Mouse (Mus musculus) midbrain, embryonic 11.5 days (tissue): ENCODE results near the gene Ttc36. TPM values are rescaled to one million over a fixed set of nuclear protein-coding genes. Genes with fewer than 3 reads are reported as not detected.
A peak's percentile ranks its signal among the peaks of the same experiment; 100 is the strongest.
"Not testable (repeated sequence)": the region's sequence is repeated elsewhere in the genome, so short reads cannot be mapped to it uniquely, and the experiment has no call there.

Source experiments
- ATAC-seq: fragments of 200-750 bp; cut with Nextera tagmentation; 2 replicates; pipeline ENCODE4 v1.8.0; 2017; ENCODE audit warnings: moderate TSS enrichment, moderate library complexity; ENCODE audit not compliant: low FRiP score
- DNase-seq: peaks from one replicate; pipeline ENCODE4 v3.0.0; 2015; ENCODE audit warnings: low spot score; ENCODE audit errors: missing footprints
- H3K27ac ChIP-seq: fragments of 300-500 bp; sonication (generic); 2 replicates; pipeline ENCODE4 v1.5.1; 2014; ENCODE audit warnings: low read depth, low read length
- H3K27me3 ChIP-seq: fragments of 300-500 bp; sonication (generic); 2 replicates; pipeline ENCODE4 v1.6.1; 2014; ENCODE audit warnings: mild to moderate bottlenecking, low read length, moderate library complexity, mixed read lengths; ENCODE audit not compliant: control insufficient read depth, insufficient read depth
- H3K36me3 ChIP-seq: fragments of 300-500 bp; sonication (generic); 2 replicates; pipeline ENCODE4 v1.6.1; 2014; ENCODE audit warnings: mild to moderate bottlenecking, low read length, moderate library complexity, mixed read lengths; ENCODE audit not compliant: control insufficient read depth, insufficient read depth
- H3K4me1 ChIP-seq: fragments of 300-500 bp; sonication (generic); 2 replicates; pipeline ENCODE4 v1.6.1; 2014; ENCODE audit warnings: low read length; ENCODE audit not compliant: control insufficient read depth, insufficient read depth
- H3K4me2 ChIP-seq: fragments of 300-500 bp; sonication (generic); 2 replicates; pipeline ENCODE4 v1.6.1; 2014; ENCODE audit warnings: mild to moderate bottlenecking, moderate library complexity
- H3K4me3 ChIP-seq: fragments of 300-500 bp; sonication (generic); 2 replicates; pipeline ENCODE4 v1.5.1; 2014; ENCODE audit warnings: low read depth, low read length
- H3K9ac ChIP-seq: fragments of 300-500 bp; sonication (generic); 2 replicates; pipeline ENCODE4 v1.6.1; 2014; ENCODE audit warnings: low read length
- H3K9me3 ChIP-seq: fragments of 300-500 bp; sonication (generic); 2 replicates; pipeline ENCODE4 v1.6.1; 2016; ENCODE audit warnings: low read length; ENCODE audit not compliant: control insufficient read depth
- WGBS: fragments of 180-500 bp; shearing (Covaris S2); extraction: QIAGEN DNeasy Blood & Tissue Kit; methylation state at CpG from one replicate; pipeline ENCODE4 v1.1.7; 2014; 5-methylcytosine and 5-hydroxymethylcytosine counted together
- polyA plus RNA-seq: library from polyadenylated mRNA; unstranded; fragments of >200 nt; fragmentation: Nextera tagmentation; extraction: Ambion mirVana; gene quantifications from 2 replicates; pipeline ENCODE4 v1.2.1, GENCODE M21; 2014

Gene Ttc36
- polyA plus RNA-seq, 1 experiment from 2014 or later, result not detected

GRCm38 (mm10) chr9:44799102-44799957 is 3.5 kb downstream of the Ttc36 start, which contains the start of gene Tmem25:
TSS of gene Tmem25 (minus strand) at chr9:44799307.
- under 1% methylated on average over 73 of the region's 75 CpGs for WGBS
- peak; percentile 98 for DNase-seq
- peak within 1 kb of the TSS; percentile 62 for H3K4me2 ChIP-seq
- H3K36me3 ChIP-seq, result no peaks in the 10 kb centered on the region
- peaks cover 10% of the 10 kb centered on the region for H3K4me1 ChIP-seq
- H3K27ac ChIP-seq, result peak within 1 kb of the TSS; percentile 3; the same call in 1 of the 2 replicates
- H3K4me3 ChIP-seq, result peak within 1 kb of the TSS; percentile 49
- H3K9ac ChIP-seq, result peak within 1 kb of the TSS; percentile 65
- H3K27me3 ChIP-seq, result peaks cover 11% of the 10 kb centered on the region
- H3K9me3 ChIP-seq, result no peaks in the 10 kb centered on the region
- peak; percentile 97 for ATAC-seq

- H3K27ac ChIP-seq, result no peak overlapping the region
- no peaks in the 10 kb centered on the region for H3K9me3 ChIP-seq
- peaks cover 10% of the 10 kb centered on the region for H3K4me1 ChIP-seq
- WGBS, result 40% methylated on average over 7 of the region's 7 CpGs
- no peaks in the 10 kb centered on the region for H3K36me3 ChIP-seq
- ATAC-seq, result no peak
- peak overlapping the region; percentile 49; the same call in 1 of the 2 replicates for H3K4me3 ChIP-seq
- H3K9ac ChIP-seq, result no peak overlapping the region
- no peak for DNase-seq
- H3K4me2 ChIP-seq, result peak overlapping the region; percentile 62
- H3K27me3 ChIP-seq, result peaks cover 11% of the 10 kb centered on the region
Observed at GRCm38 (mm10) chr9:44798298-44798697, 4.6 kb downstream of the Ttc36 start.

GRCm38 (mm10) chr9:44792842-44793241 is 10.0 kb downstream of the Ttc36 start:
- ATAC-seq (no peak), DNase-seq (no peak)
- no peaks in the 10 kb centered on the region for H3K9me3 ChIP-seq
- H3K27ac ChIP-seq, result no peak overlapping the region
- peaks cover under 1% of the 10 kb centered on the region; the same call in 1 of the 2 replicates for H3K27me3 ChIP-seq
- H3K4me1 ChIP-seq, result no peaks in the 10 kb centered on the region
- H3K36me3 ChIP-seq, result peaks cover 18% of the 10 kb centered on the region
- H3K4me3 ChIP-seq, result no peak overlapping the region
- no peak overlapping the region for H3K9ac ChIP-seq
- 76% methylated on average over 9 of the region's 9 CpGs for WGBS
- H3K4me2 ChIP-seq, result no peak overlapping the region

- Histone ChIP-seq H3K36me3 (no peaks in the 10 kb centered on the region), H3K9me3 (no peaks in the 10 kb centered on the region), H3K4me2 (peak overlapping the region; percentile 75), H3K4me3 (peak overlapping the region; percentile 73), H3K9ac (peak overlapping the region; percentile 84), H3K27ac (peak overlapping the region; percentile 62), H3K27me3 (no peaks in the 10 kb centered on the region), H3K4me1 (peaks cover 4% of the 10 kb centered on the region; the same call in 1 of the 2 replicates)
- under 1% methylated on average over 41 of the region's 41 CpGs for WGBS
- ATAC-seq, result peak; percentile 98
- peak; percentile 99 for DNase-seq
Observed at GRCm38 (mm10) chr9:44772750-44773651, 29.9 kb downstream of the Ttc36 start.

- no peak for ATAC-seq
- peak overlapping the region; percentile 84; the same call in 1 of the 2 replicates for H3K9ac ChIP-seq
- no peak overlapping the region for H3K4me2 ChIP-seq
- no peak overlapping the region for H3K27ac ChIP-seq
- 23% methylated on average over 5 of the region's 5 CpGs for WGBS
- no peaks in the 10 kb centered on the region for H3K9me3 ChIP-seq
- peaks cover 4% of the 10 kb centered on the region; the same call in 1 of the 2 replicates for H3K4me1 ChIP-seq
- no peaks in the 10 kb centered on the region for H3K36me3 ChIP-seq
- peak; percentile 87 for DNase-seq
- H3K4me3 ChIP-seq, result peak overlapping the region; percentile 73; the same call in 1 of the 2 replicates
- H3K27me3 ChIP-seq, result no peaks in the 10 kb centered on the region
Observed at GRCm38 (mm10) chr9:44772392-44772749, 30.5 kb downstream of the Ttc36 start.

GRCm38 (mm10) chr9:44771376-44771775 is 31.5 kb downstream of the Ttc36 start:
- no peaks in the 10 kb centered on the region for H3K36me3 ChIP-seq
- no peaks in the 10 kb centered on the region for H3K27me3 ChIP-seq
- no peak overlapping the region for H3K4me3 ChIP-seq
- peaks cover 6% of the 10 kb centered on the region for H3K4me1 ChIP-seq
- DNase-seq (no peak), ATAC-seq (no peak)
- no peak overlapping the region for H3K4me2 ChIP-seq
- H3K9ac ChIP-seq, result no peak overlapping the region
- no peak overlapping the region for H3K27ac ChIP-seq
- no peaks in the 10 kb centered on the region for H3K9me3 ChIP-seq
- WGBS, result 90% methylated on average over 5 of the region's 5 CpGs

- H3K27ac ChIP-seq, H3K4me1 ChIP-seq, H3K27me3 ChIP-seq, H3K9ac ChIP-seq, DNase-seq, H3K36me3 ChIP-seq, H3K9me3 ChIP-seq, ATAC-seq: not testable (repeated sequence)
- peak overlapping the region; percentile 100; the same call in 1 of the 2 replicates for H3K4me3 ChIP-seq
- peak overlapping the region; percentile 4; the same call in 1 of the 2 replicates for H3K4me2 ChIP-seq
- WGBS, result 51% methylated on average over 7 of the region's 9 CpGs
Observed at GRCm38 (mm10) chr9:44768029-44768394, 34.9 kb downstream of the Ttc36 start.

GRCm38 (mm10) chr9:44767101-44768028 is 35.5 kb downstream of the Ttc36 start, which contains the start of the genes Arcn1 and Ift46:
TSS of gene Arcn1 (minus strand) at chr9:44767845.
TSS of gene Ift46 (plus strand) at chr9:44767908.
- DNase-seq, result peak; percentile 99
- peaks cover 5% of the 10 kb centered on the region for H3K4me1 ChIP-seq
- peak within 1 kb of the TSS; percentile 85 for H3K27ac ChIP-seq
- H3K36me3 ChIP-seq, result no peaks in the 10 kb centered on the region
- H3K4me2 ChIP-seq, result peak within 1 kb of the TSS; percentile 83
- no peaks in the 10 kb centered on the region for H3K27me3 ChIP-seq
- ATAC-seq, result peak; percentile 93
- peak within 1 kb of the TSS; percentile 100 for H3K4me3 ChIP-seq
- H3K9ac ChIP-seq, result peak within 1 kb of the TSS; percentile 93
- no peaks in the 10 kb centered on the region for H3K9me3 ChIP-seq
- under 1% methylated on average over 59 of the region's 82 CpGs for WGBS
